Mouse (Mus musculus) layer of hippocampus, adult 11-12 months (tissue): Measurements from ENCODE around the gene Tagln.

Source experiments
- DNase-seq: peaks from one replicate; pipeline ENCODE4 v3.0.0; 2022; ENCODE audit warnings: low spot score

Gene Tagln

DNA sequence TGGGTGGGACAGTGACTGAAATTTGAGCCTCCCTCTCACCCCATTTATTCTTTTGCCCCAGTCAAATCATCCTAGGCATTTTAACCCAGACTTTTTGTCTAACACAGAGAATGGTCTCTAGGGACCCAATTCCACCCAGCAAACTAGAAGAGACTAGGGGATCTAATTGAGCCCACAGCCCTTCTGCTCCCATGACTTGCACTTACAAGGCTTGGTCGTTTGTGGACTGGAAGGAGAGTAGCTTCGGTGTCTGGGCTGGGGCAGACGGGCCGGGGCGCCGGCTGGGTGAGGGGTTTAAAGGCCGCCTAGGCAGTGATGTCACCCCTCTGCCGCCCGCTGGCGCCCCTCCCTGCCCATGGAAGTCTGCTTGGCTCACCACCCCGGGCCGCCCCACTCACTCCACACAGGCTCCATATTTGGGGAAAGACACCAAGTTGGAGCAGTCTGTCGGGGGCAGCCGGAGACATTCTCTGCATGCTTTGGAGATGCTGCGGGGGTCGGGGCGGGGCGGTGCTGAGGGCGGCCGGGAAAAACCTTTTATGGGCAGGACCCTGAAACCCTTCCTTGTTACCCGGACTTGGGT is at the start of gene Tagln:
Gene Tagln, minus strand, starts transcription at position 431 of the 583 bp plus-strand sequence.
- no peak for DNase-seq

DNA sequence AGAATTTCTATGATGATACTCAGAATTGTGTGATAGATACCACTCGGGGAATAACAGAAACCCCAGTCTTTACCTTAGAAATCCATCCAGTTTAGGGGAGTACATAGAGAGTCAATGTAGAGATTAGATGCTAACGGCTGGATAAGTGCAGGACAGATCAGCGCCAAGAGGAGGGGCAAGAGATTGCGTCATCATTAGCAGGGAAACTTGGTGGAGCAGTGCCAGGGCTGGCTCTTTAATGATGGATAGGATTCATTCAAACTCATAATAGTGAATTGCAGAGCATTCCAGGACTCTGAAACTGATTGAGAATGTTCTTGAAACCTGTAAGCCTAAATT is 49.3 kb upstream of the Tagln start:
- peak; percentile 69 for DNase-seq

DNA sequence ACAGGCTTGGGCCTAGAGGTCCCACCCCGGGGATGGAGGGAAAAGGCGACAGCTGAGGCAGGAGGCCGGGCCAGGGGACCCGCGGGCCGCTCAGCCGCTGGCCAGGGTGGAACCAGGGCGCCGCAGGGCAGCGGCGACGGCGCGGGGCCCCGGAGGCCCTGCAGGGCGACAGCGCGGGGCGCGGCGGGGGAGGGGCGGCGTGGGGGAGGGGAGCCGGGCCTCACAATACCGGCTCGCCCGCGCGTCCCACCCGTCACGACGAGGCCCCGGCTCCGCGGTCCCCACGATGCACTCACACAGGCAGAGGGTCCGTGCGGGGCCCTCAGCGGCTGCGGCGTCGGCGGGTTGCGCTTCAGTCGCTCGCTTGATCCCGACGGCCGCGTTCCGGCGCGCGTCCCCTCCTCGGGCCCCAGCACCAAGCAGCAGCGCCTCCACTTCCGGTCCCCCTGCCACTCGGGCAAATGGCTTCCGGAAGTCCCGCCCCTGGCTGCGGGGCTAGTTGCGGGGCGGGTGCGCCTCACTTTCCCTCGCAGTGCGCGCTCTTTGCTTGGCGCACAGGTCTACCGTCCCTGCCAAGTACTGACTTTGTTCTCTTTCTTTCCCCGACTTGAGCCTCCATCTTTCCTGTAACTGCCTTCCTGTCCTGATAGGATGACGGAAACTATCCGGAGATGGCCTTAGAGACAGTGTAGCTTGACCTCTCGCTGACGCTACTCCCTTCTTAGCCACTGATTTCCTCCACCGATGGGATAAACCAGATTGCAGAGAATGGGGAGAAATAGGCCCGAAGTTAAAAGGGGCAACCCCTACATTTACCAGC is 48.8 kb upstream of the Tagln start:
- DNase-seq, result peak; percentile 91

DNA sequence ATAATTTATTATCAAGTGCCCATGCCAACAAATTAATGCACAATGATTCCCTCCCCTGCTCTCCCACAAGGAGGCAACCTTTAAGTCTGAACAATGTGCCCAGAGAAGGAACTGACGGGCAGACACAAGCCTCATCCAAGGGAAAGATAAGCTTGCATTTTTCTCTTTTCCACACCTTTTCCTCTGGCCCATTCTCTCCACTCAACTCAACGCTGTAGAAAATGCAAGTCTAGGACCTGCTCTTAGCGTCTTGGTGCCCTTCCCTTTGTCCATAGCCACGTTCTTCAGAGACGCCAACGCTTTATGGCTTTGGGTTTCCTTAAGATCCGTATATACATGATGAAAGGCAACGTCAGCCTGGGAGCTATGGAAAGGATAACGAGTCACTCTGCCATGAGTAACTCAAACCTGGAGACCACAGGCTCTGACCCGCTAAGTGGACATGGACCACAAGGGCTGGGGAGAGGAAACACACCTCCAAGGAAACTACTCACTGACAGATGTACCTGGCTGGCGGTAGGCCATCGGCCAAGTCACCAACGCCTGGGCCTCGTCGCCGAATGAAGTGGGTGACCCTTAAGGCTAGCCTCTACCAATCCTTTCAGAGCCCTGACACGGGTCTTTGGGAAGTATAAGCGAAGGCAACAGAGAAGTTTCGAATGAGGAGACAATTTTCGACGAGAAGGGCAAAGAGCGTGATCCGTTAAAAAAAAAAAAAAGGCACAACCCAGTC is 48.0 kb upstream of the Tagln start:
- no peak for DNase-seq

DNA sequence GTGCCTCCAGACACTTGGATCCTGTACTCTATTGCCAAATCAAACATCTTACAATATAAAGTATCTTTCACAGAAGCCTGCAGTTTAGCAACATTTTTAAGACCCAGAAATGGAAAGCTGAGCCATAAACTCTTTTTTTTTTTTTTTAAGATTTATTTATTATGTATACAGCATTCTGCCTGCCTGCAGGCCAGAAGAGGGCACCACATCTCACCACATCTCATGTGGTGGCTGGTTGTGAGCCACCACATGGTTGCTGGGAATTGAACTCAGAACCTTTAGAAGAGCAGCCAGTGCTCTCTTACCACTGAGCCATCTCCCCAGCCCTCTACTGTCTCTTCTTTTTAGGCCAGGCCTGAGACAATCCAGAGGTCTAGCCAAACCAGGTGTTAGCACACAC is 45.5 kb upstream of the Tagln start:
- DNase-seq, result no peak

DNA sequence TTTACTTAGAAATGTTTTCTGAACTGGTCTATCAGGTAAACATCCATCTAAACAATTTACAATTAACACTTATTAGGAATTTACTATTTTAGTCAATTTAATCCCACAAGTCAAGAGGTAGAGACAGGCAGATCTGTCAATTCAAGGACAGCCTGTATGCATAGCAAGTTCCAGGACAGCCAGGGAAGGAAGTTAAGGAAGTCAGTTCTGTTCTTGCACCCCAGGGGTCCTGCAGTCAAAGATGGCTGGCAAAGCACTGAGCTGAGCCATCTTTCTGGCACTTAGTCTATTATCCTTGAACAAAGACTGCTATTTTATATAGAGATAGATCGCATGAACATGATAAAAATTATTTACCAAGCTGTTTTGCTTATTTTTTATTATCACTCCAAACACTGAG is 44.8 kb upstream of the Tagln start:
- DNase-seq, result no peak

DNA sequence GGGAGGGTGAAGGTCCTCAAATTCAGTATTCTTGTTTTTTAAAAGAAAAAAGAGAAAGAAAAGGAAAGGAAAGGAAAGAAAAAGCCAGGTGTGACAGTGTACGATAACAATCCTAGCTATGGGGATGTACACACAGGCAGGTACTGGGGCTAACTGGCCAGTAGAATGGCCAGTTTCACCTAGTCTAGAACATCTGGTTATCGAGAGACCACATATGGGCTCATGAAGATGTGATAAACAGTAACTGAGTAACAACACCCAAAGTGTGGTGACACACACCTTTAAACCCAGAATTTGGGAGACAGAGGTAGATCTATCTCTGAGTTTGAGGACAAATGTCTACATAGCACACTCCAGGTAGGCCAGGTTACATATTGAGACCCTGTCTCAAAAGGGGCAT is 43.9 kb upstream of the Tagln start:
- no peak for DNase-seq

DNA sequence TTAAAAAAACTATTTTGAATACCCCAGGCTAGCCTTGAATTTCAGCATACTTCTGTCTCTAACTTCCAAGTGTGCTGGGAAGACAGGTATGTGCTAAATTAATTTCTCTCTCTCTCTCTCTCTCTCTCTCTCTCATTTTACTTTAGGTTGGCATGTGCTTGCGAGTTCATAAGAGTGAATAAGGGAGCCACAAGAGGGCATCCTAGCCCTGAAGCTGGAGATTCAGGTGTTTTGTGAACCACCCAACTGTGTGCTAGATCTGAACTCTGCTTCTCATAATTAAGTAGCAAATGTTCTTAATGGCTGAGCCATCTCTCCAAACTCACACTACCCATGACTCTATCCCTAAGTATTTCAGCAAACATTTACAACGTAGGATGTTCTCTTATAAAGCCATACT is 41.0 kb upstream of the Tagln start:
- DNase-seq, result no peak

DNA sequence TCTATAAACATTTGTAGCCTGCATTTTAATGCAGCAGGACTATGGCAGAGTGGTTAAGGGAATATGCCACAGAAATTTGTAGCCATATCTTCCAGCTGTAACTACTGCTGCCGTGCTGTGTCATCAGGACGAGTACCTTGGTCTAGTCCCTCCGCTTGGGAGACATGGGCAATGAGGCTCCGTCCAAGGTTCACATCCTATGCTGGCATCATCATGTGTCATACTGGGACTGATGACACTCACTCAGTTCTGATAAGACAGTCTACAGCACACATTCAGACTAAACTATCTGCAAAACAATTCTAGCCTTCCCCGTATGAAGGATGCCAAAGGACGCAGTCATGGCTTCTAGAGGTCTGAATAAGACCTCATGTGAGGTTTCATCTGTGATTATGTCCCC is 27.7 kb upstream of the Tagln start:
- DNase-seq, result no peak

DNA sequence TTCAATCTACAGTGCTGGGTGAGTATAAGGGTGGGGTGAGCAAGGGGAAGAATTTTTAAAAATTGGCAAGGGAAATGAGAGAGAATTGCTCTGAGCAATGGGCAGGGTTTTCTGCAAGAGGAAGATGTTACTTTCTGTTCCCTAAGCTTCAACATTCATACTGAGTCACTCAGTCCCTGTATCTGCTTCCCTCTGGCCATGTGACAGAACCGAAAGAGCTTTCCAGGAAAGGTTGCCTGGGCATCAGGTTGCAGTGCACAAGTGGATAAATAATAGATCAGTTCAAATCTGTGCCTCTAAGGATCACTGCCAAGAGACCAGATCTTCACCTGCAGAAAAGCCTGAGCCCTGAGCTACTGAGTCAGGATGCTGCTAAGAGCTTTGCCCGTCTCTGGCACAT is 26.0 kb upstream of the Tagln start:
- DNase-seq, result no peak

DNA sequence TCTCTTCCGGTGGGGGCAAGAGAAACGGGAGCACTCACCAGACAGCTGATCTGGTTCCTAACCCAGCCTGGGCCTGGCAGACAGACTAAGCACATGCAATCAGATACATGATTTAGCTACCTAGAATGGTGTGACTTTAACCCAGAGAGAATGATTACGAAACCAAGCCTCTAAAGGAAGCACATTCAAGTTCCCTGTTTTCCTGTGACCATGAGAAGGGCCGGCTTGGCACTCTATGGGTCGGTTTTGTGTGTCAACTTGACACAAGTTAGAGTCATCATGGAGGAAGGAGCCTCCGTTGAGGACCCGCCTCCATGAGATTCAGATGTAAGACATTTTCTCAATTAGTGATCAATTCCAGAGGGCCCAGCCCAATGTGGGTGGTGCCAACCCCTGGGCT is 23.8 kb upstream of the Tagln start:
- DNase-seq, result no peak

DNA sequence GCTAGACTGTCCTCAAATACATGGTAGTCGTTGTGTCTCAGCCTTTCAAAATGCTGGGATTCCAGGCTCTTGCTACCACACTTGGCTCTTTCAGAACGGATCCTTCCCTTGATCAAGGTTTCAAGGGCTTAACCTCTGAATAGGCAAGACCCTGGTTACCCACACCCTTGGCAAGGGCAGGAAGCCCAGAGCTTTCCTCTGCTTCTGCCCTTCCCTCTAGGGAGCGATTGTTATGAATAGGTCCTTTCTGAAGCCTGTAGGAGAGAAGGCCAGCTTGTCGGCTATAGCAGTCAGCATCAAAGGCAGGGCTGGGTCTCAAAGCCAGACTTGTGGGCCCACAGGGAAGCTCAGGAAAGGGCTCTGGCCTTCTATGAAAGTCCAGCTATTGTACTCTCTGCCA is 23.0 kb upstream of the Tagln start:
- no peak for DNase-seq

DNA sequence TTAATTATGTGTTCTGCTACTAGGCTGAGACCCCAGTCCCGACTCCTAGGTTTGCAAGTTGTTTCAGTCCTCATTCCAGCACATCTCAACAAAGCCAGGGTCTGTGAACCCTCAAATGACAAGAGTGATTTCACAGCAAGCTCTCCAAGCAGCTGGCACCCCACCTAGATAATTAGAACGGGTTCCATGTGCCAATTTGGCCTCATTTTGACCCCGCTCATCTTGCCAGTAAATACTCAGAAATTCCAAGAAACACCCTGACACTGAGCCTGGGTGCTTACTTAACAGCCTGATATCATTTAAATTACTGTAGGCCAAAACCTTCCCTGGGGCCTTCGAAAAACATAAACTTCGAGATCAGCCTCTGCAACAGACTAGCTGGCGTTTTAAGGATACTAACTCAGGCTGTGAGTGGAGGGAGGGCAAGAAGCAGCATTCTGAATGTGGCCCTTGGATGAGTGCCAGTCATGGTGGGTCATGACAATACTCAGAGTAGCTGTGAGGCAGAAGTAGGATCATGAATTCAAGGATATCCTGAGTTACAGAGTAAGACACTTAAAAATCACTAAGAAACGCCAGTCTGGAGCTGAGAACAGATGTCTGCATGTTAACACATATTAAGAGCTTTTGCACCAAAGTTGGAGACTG is 22.3 kb upstream of the Tagln start:
- no peak for DNase-seq

DNA sequence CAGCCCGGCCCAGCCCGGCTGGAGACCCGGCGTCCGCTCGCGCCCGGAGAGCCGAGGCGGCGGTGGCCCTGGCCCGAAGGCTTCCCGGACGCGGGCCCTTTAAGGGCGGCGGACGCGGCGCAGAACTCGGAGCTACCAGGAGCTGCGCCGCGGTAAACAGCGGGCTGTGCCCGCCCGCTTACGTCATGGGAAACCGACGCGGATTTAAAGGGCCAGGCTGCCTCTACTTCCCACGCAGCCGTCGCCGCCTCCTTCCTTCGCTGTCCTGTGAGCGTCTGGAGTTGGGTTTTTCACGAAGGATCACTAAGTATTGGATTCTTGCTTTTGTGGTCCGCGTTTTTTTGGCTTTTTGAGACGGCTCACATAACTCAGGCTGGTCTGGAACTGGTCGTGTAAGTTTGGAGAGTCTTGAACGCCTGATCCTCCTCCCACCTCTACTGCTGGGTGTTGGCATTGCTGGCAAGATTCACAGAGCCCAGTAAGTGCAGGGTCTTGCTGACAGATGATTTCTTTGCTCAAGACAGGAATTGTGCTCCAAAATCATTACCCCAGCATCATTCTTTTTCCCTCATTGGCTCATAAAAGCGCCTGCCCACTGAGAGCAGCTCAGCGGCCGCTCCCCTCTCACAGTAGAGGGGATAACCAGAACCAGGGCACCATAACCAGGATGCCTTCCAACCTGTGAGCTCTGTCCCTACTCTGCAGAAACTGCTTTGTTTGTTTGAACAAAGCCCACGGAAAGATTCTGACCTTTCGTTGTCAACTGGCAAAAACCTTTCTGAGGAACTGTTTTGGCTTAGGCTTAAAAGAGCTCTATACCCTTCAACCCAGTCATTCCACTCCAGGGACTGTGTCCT is 19.5 kb upstream of the Tagln start, which contains the start of gene Sidt2:
Gene Sidt2, minus strand, starts transcription at position 152 of the 857 bp plus-strand sequence.
- DNase-seq, result peak; percentile 92

DNA sequence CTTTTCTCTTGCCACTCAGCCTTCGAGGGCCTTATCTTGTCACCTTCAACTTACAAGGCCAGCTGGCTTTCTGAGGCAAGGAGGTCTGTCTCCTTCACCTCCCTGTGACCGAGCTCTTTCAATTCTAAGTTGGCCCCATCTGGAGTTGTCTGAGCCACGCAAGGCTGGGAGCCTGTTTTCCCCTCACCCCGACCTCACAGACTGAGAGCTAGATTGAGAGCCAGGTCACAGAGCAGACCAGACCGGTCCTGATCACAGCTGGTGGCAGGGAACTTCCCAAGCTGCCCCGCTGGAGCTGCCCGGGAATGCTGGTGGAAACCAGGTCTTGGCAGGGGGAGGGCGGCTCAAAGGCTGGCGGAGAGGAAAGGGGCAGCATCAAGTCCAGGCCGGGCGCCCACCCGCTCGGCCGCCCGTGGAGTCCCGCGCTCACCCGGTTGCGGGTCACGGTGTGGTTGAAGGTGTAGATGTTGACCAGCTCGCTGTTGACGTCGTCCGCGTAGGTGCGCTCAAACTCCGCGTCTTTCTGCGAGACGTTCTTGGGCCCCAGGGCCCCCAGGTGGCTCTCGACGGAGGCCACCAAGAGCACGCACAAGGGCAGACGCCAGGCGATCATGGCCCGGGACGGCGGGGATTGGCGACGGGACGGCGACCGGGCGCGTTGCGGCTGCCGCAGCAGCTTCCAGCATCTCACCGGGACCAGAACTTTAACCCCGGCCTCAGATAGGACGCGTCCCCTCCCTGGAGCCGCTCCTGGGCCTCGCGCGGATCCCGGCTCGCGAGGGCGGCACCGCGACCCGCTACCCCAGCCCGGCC is 18.6 kb upstream of the Tagln start:
- DNase-seq, result peak; percentile 43

DNA sequence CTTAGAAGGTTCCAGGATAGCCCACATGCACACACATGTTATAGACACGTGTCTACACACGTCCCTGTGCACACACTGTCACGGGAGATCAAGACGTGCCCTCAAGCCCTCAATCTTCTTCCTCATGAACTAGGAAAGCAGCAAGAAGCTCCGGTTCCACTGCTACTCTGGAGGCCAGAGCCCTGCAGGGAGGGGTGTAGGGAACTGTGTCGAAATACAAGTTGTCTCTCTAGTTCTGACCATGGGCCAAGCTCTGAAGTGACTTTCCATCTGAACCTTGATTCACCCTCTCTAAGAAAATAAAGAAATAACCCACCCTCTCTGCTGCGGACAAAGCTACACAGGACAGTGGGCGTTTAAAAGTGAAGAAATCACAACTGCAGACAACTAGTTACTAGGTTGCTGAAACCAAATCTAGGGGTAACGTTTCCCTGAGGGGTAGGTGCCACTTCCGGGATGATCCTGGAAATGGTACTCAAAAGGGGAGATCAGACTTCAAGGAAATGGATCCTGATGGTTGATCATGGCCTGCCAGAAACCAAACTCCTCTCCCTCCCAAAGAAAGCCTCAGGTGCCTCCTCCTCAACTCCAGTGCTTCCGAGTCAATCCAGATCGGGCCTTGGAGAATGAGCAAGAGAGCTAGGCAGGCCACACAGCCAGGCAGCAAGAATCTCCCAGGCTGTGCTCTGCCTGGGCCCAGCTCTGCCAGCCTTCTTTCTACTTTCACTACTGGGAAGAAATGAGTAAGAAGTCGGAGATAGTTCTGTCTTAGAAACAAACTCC is 17.8 kb upstream of the Tagln start:
- DNase-seq, result no peak

DNA sequence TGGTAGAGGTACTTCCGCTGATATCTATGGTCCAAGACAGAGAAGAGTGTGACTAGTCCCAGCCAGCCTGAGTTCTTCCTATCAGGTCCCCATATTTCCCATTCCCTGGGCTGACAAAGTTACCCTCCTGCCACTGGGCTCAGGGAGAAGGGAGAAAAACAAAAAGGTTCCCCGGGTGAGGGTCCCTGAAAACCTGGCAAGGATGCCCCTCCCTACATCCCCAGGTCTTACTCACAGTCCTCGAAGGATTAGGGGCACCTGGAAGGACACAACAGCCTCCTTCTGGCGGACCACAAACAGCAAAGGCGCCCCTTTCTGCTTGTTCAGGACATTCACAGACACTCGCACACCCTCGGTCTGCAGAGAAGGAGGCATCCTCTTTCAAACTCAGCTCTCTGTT is 17.0 kb upstream of the Tagln start:
- no peak for DNase-seq

DNA sequence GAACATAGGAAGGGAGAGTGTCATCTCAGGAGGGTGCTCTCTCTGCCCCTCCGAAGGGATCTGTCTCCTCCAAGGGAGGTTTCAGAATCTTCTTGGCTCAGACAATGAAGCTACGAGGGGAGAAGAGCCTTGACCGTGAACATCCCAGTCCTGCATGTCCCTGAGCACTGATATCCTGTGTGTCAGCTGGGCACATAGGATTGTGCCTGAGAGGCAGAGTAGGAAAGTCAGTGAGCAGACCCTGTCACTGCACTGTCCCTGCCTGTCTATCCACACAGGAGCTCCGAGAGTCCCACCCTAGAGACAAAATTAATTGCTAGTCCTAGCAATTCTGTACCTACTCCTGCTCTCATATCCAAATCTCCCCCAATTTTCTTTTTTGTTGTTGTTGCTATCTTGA is 16.2 kb upstream of the Tagln start:
- DNase-seq, result no peak

DNA sequence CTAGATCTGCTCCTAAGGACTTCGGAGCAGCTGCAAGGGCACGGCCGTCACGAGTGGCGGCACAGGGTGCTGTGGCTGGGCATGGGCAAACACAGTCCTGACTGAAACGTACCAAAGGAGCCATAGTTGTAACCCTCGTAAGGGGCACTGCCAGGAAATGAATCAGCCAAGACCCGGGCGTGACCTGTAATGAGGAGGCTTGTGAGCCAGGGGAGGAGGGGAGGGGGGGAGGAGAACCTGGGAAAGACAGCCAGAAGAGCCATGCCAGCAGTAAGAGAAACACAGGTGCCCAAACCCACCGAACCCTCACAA is 11.0 kb upstream of the Tagln start:
- no peak for DNase-seq

DNA sequence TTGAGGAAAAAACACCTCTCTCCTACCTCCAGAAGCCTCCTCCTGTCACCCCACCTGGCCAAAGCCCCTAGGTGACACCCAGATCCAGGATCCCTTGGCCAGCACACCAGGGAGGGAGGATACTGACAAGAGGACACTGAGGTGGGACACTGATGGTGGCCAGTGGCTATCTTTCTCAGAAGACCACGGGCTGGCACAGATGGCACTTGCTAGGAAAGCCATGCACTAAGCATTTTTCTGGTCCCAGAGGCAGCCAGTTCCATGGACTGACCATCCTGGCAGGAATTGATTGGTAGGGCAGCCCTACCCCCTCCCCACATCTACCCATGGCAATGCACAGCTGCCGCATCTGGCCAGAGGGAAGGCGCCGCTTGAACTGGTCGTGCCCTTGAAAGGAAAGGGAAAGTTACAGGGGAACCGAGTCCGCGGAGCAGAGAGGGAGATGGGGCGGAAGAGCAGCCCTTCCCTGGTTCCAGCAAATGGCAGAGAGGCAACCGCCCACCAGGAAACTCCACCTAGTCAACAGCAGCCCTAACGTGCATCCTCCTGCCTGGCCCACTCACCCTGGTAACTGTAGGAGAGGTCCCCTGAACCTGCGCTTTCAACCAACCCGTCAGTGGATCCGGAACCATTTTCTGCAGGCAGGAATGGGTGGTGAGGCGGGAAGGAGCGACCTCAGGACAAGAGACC is 10.5 kb upstream of the Tagln start:
- DNase-seq, result no peak
